Mouse (Mus musculus) intestine, postnatal 0 days (tissue): Measurements from ENCODE around the gene Abhd14b. TPM values are rescaled to one million over a fixed set of nuclear protein-coding genes. Genes with fewer than 3 reads are reported as not detected.
A peak's percentile ranks its signal among the peaks of the same experiment; 100 is the strongest.

Source experiments
- ATAC-seq: fragments of 200-750 bp; cut with Nextera tagmentation; 2 replicates; pipeline ENCODE4 v1.8.0; 2017; ENCODE audit warnings: mild to moderate bottlenecking, moderate TSS enrichment, moderate library complexity
- H3K27ac ChIP-seq: fragments of 300-500 bp; sonication (generic); 2 replicates; pipeline ENCODE4 v1.5.1; 2014; ENCODE audit warnings: mild to moderate bottlenecking, low read depth, low read length, moderate library complexity
- H3K27me3 ChIP-seq: fragments of 300-500 bp; sonication (generic); replicated peaks from 2 replicates; pipeline ENCODE4 v1.6.1; 2014; ENCODE audit warnings: low read length, mixed read lengths; ENCODE audit not compliant: control insufficient read depth, insufficient read depth
- H3K36me3 ChIP-seq: fragments of 300-500 bp; sonication (generic); 2 replicates; pipeline ENCODE4 v1.6.1; 2014; ENCODE audit warnings: mild to moderate bottlenecking, moderate library complexity; ENCODE audit not compliant: control insufficient read depth, insufficient read depth
- H3K4me1 ChIP-seq: fragments of 300-500 bp; sonication (generic); replicated peaks from 2 replicates; pipeline ENCODE4 v1.6.1; 2014; ENCODE audit warnings: antibody characterized with exemption, low read length, mixed read lengths; ENCODE audit not compliant: control insufficient read depth, insufficient read depth
- H3K4me2 ChIP-seq: fragments of 300-500 bp; sonication (generic); replicated peaks from 2 replicates; pipeline ENCODE4 v1.6.1; 2014; ENCODE audit warnings: low read depth, mild to moderate bottlenecking, moderate library complexity
- H3K4me3 ChIP-seq: fragments of 300-500 bp; sonication (generic); 2 replicates; pipeline ENCODE4 v1.5.1; 2014; ENCODE audit warnings: low read depth, low read length
- H3K9ac ChIP-seq: fragments of 300-500 bp; sonication (generic); 2 replicates; pipeline ENCODE4 v1.6.1; 2014; ENCODE audit warnings: mild to moderate bottlenecking, low read depth, low read length
- H3K9me3 ChIP-seq: fragments of 300-500 bp; sonication (generic); 2 replicates; pipeline ENCODE4 v1.6.1; 2016; ENCODE audit warnings: mixed run types; ENCODE audit not compliant: control insufficient read depth
- CTCF ChIP-seq: sonication (generic); IDR thresholded peaks from 2 replicates; pipeline ENCODE4 v1.5.1; 2016; ENCODE audit warnings: low read depth, mild to moderate bottlenecking, control low read depth, antibody characterized with exemption, moderate library complexity
- WGBS: fragments of 180-500 bp; shearing (Covaris S2); extraction: QIAGEN DNeasy Blood & Tissue Kit; methylation state at CpG from one replicate; pipeline ENCODE4 v1.1.7; 2014; 5-methylcytosine and 5-hydroxymethylcytosine counted together
- polyA plus RNA-seq: library from polyadenylated mRNA; unstranded; fragments of >200 nt; fragmentation: Nextera tagmentation; extraction: Ambion mirVana; gene quantifications from 2 replicates; pipeline ENCODE4 v1.2.1, GENCODE M21; 2015

The Abhd14b gene
- polyA plus RNA-seq, 1 experiment from 2014 or later, result 38.1 TPM

GRCm38 (mm10) chr9:106465571-106466200 lies 18.4 kb downstream of the Abhd14b start, which contains the start of gene Gpr62:
Gene Gpr62 (minus strand): TSS chr9:106465938.
- ATAC-seq, result no peak
- H3K4me3 ChIP-seq, result peak within 1 kb of the TSS; percentile 56
- H3K27me3 ChIP-seq, result peaks cover 19% of the 10 kb centered on the region; the same call in 1 of the 2 replicates

GRCm38 (mm10) chr9:106466721-106467120 lies 19.5 kb downstream of the Abhd14b start:
- H3K4me3 ChIP-seq, result no peak overlapping the region
- TF ChIP-seq CTCF, result no peak
- H3K4me2 ChIP-seq, result no peak overlapping the region
- ATAC-seq, result no peak
- H3K27ac ChIP-seq, result no peak overlapping the region
- H3K4me1 ChIP-seq, result no peaks in the 10 kb centered on the region
- WGBS, result 78% methylated on average over 6 of the region's 6 CpGs
- no peaks in the 10 kb centered on the region; the same call in 1 of the 2 replicates for H3K36me3 ChIP-seq
- peaks cover 19% of the 10 kb centered on the region; the same call in 1 of the 2 replicates for H3K27me3 ChIP-seq
- H3K9ac ChIP-seq, result no peak overlapping the region
- no peaks in the 10 kb centered on the region for H3K9me3 ChIP-seq

More at GRCm38 (mm10) chr9:106465571-106466200, 18.4 kb downstream of the Abhd14b start, which contains the start of gene Gpr62:
- Histone ChIP-seq H3K9me3 (no peaks in the 10 kb centered on the region), H3K27ac (no peak within 1 kb of the TSS), H3K36me3 (no peaks in the 10 kb centered on the region; the same call in 1 of the 2 replicates), H3K4me1 (no peaks in the 10 kb centered on the region), H3K9ac (peak within 1 kb of the TSS; percentile 57), H3K4me2 (peak within 1 kb of the TSS; percentile 94)
- TF ChIP-seq CTCF, result no peak
- 38% methylated on average over 25 of the region's 26 CpGs for WGBS

GRCm38 (mm10) chr9:106467746-106468145 lies 20.5 kb downstream of the Abhd14b start:
- Histone ChIP-seq H3K4me3 (no peak overlapping the region), H3K4me2 (no peak overlapping the region), H3K36me3 (no peaks in the 10 kb centered on the region; the same call in 1 of the 2 replicates), H3K27me3 (peaks cover 19% of the 10 kb centered on the region; the same call in 1 of the 2 replicates), H3K9ac (no peak overlapping the region), H3K27ac (no peak overlapping the region), H3K9me3 (no peaks in the 10 kb centered on the region), H3K4me1 (no peaks in the 10 kb centered on the region)
- WGBS, result 93% methylated on average over 7 of the region's 7 CpGs
- ATAC-seq, result no peak
- no peak for TF ChIP-seq CTCF

- no peaks in the 10 kb centered on the region; the same call in 1 of the 2 replicates for H3K4me1 ChIP-seq
- H3K27ac ChIP-seq, result no peak overlapping the region
- 0 out of 2 replicates have a peak, but pooled peaks have one; percentile 16 for TF ChIP-seq CTCF
- peaks cover 19% of the 10 kb centered on the region; the same call in 1 of the 2 replicates for H3K27me3 ChIP-seq
- no peak overlapping the region for H3K4me2 ChIP-seq
- no peak overlapping the region for H3K9ac ChIP-seq
- no peaks in the 10 kb centered on the region; the same call in 1 of the 2 replicates for H3K36me3 ChIP-seq
- ATAC-seq, result no peak
- no peak overlapping the region for H3K4me3 ChIP-seq
- H3K9me3 ChIP-seq, result no peaks in the 10 kb centered on the region
- WGBS, result 62% methylated on average over 6 of the region's 6 CpGs
Measured at GRCm38 (mm10) chr9:106469317-106469716, 22.1 kb downstream of the Abhd14b start.

GRCm38 (mm10) chr9:106469776-106470175 lies 22.5 kb downstream of the Abhd14b start:
- TF ChIP-seq CTCF, result no peak
- Histone ChIP-seq H3K4me2 (no peak overlapping the region), H3K4me3 (no peak overlapping the region), H3K27ac (no peak overlapping the region), H3K36me3 (no peaks in the 10 kb centered on the region; the same call in 1 of the 2 replicates), H3K9ac (no peak overlapping the region), H3K9me3 (no peaks in the 10 kb centered on the region), H3K4me1 (no peaks in the 10 kb centered on the region; the same call in 1 of the 2 replicates), H3K27me3 (peaks cover 14% of the 10 kb centered on the region; the same call in 1 of the 2 replicates)
- 77% methylated on average over 9 of the region's 9 CpGs for WGBS
- ATAC-seq, result no peak

- peak overlapping the region; percentile 50; the same call in 1 of the 2 replicates for H3K4me2 ChIP-seq
- peaks cover 5% of the 10 kb centered on the region for H3K4me1 ChIP-seq
- no peak for ATAC-seq
- H3K9me3 ChIP-seq, result no peaks in the 10 kb centered on the region
- H3K4me3 ChIP-seq, result no peak overlapping the region
- peaks cover under 1% of the 10 kb centered on the region; the same call in 1 of the 2 replicates for H3K27me3 ChIP-seq
- no peak overlapping the region for H3K9ac ChIP-seq
- WGBS, result 74% methylated on average over 14 of the region's 14 CpGs
- no peak for TF ChIP-seq CTCF
- no peaks in the 10 kb centered on the region; the same call in 1 of the 2 replicates for H3K36me3 ChIP-seq
- H3K27ac ChIP-seq, result no peak overlapping the region
Measured at GRCm38 (mm10) chr9:106470991-106471750, 23.9 kb downstream of the Abhd14b start.
